Mouse (Mus musculus) olfactory bulb, adult 2 months (tissue): ENCODE results near the gene Sema3e.

Source experiments
- CTCF ChIP-seq: fragments of 200-500 bp; IDR thresholded peaks from 2 replicates; pipeline ENCODE4 v1.5.1; 2012; ENCODE audit warnings: low read depth, mild to moderate bottlenecking, low read length, moderate library complexity; ENCODE audit not compliant: insufficient read depth
- POLR2A ChIP-seq: fragments of 200-500 bp; IDR thresholded peaks from 2 replicates; pipeline ENCODE4 v1.6.1; 2012; ENCODE audit warnings: mild to moderate bottlenecking, low read depth, low read length, moderate library complexity; ENCODE audit not compliant: insufficient read depth

GRCm38 (mm10) chr5:13988023-13988422 is 37.1 kb upstream of the Sema3e start:
- no peak for TF ChIP-seq CTCF
- no peak for TF ChIP-seq POLR2A
